Mouse (Mus musculus): ENCODE results near the gene Il1r2.

DNA sequence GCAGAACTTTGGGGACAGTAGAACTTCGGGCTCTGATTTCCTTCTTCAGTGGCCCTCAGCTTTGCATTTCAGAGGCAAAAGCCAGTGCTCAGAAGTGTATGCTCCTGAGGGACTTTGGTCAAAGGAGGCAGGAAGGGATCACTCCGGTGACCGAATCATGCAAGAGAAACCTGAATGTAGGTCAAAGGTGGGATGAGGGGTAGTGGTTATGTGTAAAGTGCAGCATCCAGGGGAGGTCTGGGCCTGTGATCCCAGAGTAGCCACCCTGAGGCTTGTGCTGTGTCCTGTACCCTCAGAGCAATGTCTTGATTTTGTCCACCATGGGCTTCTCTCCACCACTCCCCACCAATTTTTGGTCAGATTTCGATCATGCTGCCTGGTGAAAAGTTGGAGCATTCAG lies 1.3 kb upstream of the Il1r2 start:
- TF ChIP-seq POU5F1 (IDR thresholded peaks at IDR 0.05; ENCODE audit: borderline replicate concordance, low read length) (no peak), CTCF (conservative IDR thresholded peaks at IDR 0.05; ENCODE audit: low read length) (no peak)

Data from E14TG2a.4 (cell line).